Mouse (Mus musculus) bone marrow, adult 2 months (tissue): ENCODE measurements around the gene Dnm1. TPM values are rescaled to one million over a fixed set of nuclear protein-coding genes. Genes with fewer than 3 reads are reported as not detected.

Experiments
- H3K27ac ChIP-seq: fragments of 200-500 bp; 2 replicates; pipeline ENCODE4 v1.5.1; 2012; ENCODE audit warnings: low read depth, mild to moderate bottlenecking, control low read depth, inconsistent platforms, low read length; ENCODE audit not compliant: control insufficient read depth, poor library complexity, insufficient read depth
- H3K4me1 ChIP-seq: fragments of 200-500 bp; 2 replicates; pipeline ENCODE4 v1.6.1; 2011; ENCODE audit warnings: low read length; ENCODE audit not compliant: control insufficient read depth, insufficient read depth
- H3K4me3 ChIP-seq: fragments of 200-500 bp; replicated peaks from 2 replicates; pipeline ENCODE3; 2011; ENCODE audit warnings: mild to moderate bottlenecking, low read depth, low read length, control low read depth; ENCODE audit not compliant: control insufficient read depth
- CTCF ChIP-seq: fragments of 200-500 bp; IDR thresholded peaks from 2 replicates; pipeline ENCODE4 v1.5.1; 2011; ENCODE audit warnings: low read length, control low read depth; ENCODE audit not compliant: control insufficient read depth, insufficient read depth
- POLR2A ChIP-seq: fragments of 200-500 bp; IDR thresholded peaks from 2 replicates; pipeline ENCODE4 v1.6.1; 2011; ENCODE audit warnings: low read depth, mild to moderate bottlenecking, control low read depth, low read length, borderline replicate concordance; ENCODE audit not compliant: control insufficient read depth
- WGBS: fragments of 180-500 bp; shearing (Covaris S2); methylation state at CpG from one replicate; pipeline ENCODE4 v1.1.7; 2018; 5-methylcytosine and 5-hydroxymethylcytosine counted together
- polyA plus RNA-seq: library from polyadenylated mRNA; stranded (reverse); fragments of >200 nt; gene quantifications from 2 replicates; pipeline ENCODE4 v1.2.4, GENCODE M21; 2011; ENCODE audit warnings: low replicate concordance; ENCODE audit not compliant: missing spikeins, insufficient read depth, insufficient read length

Gene Dnm1
- polyA plus RNA-seq, 1 experiment = 1.9 TPM

DNA sequence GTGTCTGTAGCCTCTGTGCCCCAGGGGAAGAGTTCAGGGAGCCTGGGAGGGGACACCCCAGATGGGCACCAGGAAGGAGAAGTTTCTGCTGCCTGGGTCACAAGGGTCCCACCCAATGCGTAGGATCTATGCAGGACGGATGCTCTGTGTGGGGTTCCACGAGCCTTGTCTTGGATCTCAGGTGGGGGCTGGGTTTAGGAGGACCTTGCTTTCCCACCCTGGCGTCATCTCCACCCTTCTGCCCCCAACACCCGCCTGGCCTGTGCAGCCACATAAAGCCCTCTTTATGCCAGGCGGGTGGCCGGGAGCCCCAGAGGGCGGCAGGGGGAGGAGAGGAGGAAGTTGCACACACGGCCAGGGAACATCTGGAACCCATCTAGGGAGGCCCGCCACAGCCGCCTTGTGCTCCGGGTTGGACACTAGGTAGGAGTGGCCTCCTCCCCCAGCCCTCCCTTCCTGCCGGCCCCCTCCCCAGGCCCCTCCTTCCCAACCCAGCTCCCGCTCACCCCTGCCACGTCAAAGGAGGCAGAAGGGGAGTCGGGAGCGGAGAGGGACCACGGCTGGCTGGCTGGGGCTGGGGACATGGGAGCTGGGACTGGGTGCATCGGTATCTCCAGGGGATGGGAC is 35.2 kb downstream of the Dnm1 start:
- H3K4me3 ChIP-seq = no peak overlapping the region
- 6% methylated on average over 19 of the region's 19 CpGs for WGBS
- H3K4me1 ChIP-seq = no peaks in the 10 kb centered on the region
- TF ChIP-seq CTCF = no peak
- TF ChIP-seq POLR2A = no peak
- no peak overlapping the region for H3K27ac ChIP-seq

DNA sequence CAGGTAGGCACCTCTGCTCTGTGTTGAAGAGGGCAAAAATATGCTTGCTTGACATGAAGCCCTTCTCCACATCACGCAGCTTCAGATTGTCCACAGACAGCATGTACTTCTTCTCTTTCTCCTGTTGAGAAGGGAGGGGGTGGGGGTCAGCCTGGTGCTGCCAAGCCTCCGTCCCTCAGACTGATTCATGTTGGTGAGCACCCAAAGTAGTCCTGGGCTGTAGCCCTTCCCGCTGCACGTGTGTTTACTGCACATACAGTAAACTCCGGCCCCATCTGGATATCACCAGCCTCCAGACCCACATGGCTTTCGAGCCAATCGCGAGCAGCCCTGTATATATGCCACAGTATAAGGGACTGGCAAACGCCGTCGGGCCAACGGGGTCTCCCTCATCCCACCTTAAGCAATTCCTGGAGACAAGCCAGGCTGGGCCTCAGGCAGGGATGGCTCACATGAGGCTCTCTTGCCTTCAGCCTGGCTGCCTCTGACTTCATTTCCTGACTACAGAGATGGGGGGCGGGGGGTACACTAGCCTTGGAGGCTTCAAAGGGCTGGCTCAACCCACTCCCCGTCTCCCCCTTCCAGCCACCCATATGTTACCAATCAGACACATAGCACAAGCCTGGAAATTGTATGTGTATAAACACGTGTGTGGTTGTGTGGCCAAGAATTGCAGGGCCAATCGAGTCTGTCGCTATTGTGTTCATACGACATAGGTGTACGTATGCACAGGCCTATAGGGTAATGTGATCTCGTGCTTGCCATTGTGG is 36.1 kb downstream of the Dnm1 start:
- H3K27ac ChIP-seq = no peak overlapping the region
- WGBS = 74% methylated on average over 20 of the region's 20 CpGs

DNA sequence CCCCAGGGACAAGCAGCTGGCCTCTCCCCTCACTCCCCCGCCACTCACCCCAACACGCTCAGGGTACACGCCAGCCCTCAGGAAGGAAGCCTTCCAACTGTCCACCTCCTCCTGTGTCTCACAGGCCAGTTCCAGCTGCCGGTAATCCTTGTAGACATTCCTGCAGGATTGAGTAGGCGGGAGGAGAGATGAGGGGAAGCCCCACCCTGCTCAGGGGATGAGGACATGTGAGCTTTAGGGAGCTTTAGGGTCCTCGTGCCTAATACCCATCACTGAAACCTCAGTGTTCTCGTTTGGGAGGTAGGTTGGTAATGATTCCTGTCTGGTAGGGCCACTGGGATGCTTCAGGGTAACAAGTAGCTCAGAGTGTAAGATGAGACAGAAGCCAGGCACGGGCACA is 37.4 kb downstream of the Dnm1 start:
- H3K27ac ChIP-seq = no peak overlapping the region
- H3K4me3 ChIP-seq = no peak overlapping the region
- 64% methylated on average over 8 of the region's 8 CpGs for WGBS
- TF ChIP-seq POLR2A (no peak), CTCF (no peak)
- peaks cover 1% of the 10 kb centered on the region; the same call in 1 of the 2 replicates for H3K4me1 ChIP-seq

More for the DNA sequence above, 36.1 kb downstream of the Dnm1 start:
- Histone ChIP-seq H3K4me1 (no peaks in the 10 kb centered on the region), H3K4me3 (no peak overlapping the region)
- TF ChIP-seq CTCF (no peak), POLR2A (no peak)

DNA sequence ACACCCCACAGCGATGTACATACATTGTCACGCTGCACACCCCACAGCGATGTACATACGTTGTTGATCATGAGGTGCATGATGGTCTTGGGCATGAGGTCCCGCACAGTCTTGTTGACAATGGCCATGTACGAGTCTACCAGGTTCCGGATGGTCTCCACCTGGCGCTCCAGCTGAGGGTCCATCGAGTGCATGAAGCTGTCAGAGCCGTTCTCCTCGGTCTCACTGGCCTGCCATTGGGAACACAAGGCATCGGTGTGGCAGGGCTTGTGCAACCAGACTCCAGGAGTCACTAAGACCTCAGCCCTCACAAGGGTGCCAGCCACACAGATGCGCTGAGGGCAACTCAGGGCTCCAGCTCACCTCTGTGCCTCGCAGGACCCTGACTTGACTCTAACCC is 38.3 kb downstream of the Dnm1 start:
- WGBS = 90% methylated on average over 14 of the region's 14 CpGs
- peaks cover 6% of the 10 kb centered on the region; the same call in 1 of the 2 replicates for H3K4me1 ChIP-seq
- no peak overlapping the region for H3K27ac ChIP-seq
- H3K4me3 ChIP-seq = no peak overlapping the region
- TF ChIP-seq POLR2A (no peak), CTCF (no peak)

DNA sequence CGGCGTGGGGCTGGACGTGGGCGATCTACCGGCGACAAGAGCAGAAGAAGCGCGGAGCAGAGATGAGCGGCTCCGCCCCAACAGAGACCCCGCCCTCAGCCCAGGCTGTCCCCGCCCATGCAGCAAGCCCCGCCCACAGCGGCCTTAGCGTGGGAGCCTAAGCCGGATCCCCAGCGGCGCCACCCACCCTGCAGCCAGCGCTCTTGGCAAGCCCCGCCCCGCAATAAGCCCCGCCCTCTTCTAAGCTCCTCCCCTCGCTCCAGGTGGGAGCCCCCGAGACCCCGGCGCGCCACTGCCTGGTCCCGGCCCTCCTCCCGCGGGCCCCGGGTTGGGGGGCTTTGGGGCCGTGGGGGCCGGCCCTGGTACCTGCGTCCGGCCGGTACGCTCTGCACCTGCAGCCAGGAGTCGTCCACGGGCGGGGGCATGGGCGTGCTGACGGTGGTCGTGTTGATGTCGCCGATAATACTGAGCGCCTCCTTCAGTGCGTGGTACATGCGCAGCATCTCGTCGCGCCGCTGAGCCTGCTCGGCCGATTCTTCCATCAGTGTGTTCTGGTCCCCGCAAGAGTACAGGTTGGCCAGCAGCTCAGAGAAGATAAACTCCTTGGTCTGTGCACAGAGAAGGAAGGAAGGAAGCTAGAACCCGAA is 40.7 kb downstream of the Dnm1 start:
- 1% methylated on average over 56 of the region's 56 CpGs for WGBS
- TF ChIP-seq CTCF (no peak), POLR2A (no peak)
- H3K4me1 ChIP-seq = peaks cover 6% of the 10 kb centered on the region; the same call in 1 of the 2 replicates
- no peak overlapping the region for H3K4me3 ChIP-seq
- H3K27ac ChIP-seq = no peak overlapping the region

DNA sequence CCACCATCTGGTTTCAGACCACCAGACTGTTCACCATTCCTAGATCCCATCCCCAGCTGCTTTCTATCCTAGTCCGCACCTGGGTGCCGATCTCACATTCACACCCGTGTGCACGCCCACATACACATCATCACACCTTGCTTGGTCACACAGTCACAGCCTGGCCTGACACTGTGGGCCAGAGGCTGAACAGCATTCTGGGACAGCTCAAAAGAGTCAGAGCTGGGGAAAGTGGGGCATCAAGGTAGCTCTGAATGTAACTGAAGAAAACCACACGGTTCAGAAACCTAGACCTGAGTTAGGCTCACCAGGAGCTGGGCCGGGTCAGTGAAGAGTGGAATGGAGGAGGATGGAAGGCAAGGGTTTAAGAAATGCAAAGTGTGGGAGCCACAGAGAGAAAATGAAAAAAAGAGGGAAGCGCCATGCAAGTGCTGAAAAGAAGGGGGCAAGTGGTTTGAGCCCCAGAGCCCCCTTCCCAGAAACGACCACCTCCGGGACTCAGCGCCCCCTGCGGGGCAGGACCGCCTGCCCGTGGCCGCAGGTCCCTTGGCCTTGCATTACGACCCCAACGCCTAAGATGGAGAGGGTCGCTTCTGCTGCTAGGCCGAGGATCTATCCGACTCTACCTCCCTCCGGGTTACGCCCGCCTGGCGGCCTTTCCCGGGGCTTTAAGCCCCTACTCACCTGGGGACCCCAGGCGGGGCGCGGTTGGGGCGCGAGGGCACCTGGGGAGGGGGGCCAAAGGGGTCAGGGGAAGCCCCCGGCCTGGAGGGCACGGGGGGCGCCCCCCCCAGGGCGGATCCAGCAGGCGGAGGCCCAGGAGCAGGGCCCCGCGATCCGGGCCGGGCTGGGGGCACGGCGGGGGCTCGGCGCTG is 41.5 kb downstream of the Dnm1 start:
- H3K4me1 ChIP-seq = peaks cover 6% of the 10 kb centered on the region; the same call in 1 of the 2 replicates
- no peak overlapping the region for H3K27ac ChIP-seq
- TF ChIP-seq POLR2A = no peak
- 9% methylated on average over 42 of the region's 42 CpGs for WGBS
- no peak overlapping the region for H3K4me3 ChIP-seq

DNA sequence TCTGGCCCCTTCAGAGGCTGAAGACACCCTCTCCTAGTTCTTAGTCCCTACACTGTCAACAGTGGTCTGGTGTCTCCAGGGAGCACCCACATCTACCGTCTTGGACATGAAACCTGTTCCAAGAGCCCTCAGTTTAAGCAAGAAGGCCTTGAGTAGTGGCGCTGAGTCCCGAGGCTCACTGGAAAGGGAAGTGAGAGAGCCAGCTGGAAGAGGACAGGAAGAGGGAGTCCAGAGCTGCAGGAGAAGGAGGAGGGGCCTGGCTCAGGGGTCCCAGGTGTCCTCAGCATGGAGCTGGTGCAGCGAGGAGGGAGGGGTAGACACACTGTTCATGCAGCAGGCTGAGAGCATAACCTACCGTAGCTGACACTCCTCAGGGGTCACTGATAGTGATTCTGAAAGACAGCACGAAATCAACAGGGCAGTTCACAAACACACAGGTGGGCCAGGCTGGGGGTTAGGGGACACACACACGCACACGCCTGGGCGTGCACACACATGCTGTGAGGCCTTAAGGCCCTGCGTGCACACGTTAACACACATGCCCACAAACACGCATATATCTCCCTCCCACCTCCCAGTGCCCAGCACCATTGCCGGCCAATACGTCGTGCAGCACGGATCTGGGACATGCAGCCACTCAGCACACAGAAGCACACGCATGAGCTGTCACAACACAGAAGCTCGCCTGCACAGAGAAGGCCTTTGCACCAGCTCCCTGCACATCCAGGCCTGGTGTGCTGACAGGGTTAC is 42.9 kb downstream of the Dnm1 start:
- no peak overlapping the region for H3K4me3 ChIP-seq
- no peak overlapping the region; the same call in 1 of the 2 replicates for H3K27ac ChIP-seq
- TF ChIP-seq CTCF (no peak), POLR2A (no peak)
- peaks cover 6% of the 10 kb centered on the region; the same call in 1 of the 2 replicates for H3K4me1 ChIP-seq
- 76% methylated on average over 18 of the region's 18 CpGs for WGBS
